Mouse (Mus musculus) forebrain, embryonic 15.5 days (tissue): ENCODE measurements around the gene Tpm1. TPM values are rescaled to one million over a fixed set of nuclear protein-coding genes. Genes with fewer than 3 reads are reported as not detected.

Experiments
- ATAC-seq: fragments of 200-750 bp; cut with Nextera tagmentation; replicated peaks from 2 replicates; pipeline ENCODE4 v1.8.0; 2017; ENCODE audit warnings: mild to moderate bottlenecking, moderate TSS enrichment, moderate library complexity
- H3K27ac ChIP-seq: fragments of 300-500 bp; sonication (generic); replicated peaks from 2 replicates; pipeline ENCODE4 v1.5.1; 2015; ENCODE audit warnings: mild to moderate bottlenecking, inconsistent platforms
- H3K27me3 ChIP-seq: fragments of 300-500 bp; sonication (generic); 2 replicates; pipeline ENCODE4 v1.6.1; 2015; ENCODE audit warnings: inconsistent platforms
- H3K36me3 ChIP-seq: fragments of 300-500 bp; sonication (generic); 2 replicates; pipeline ENCODE4 v1.6.1; 2015; ENCODE audit warnings: mild to moderate bottlenecking, inconsistent platforms
- H3K4me1 ChIP-seq: fragments of 300-500 bp; sonication (generic); 2 replicates; pipeline ENCODE4 v1.6.1; 2015; ENCODE audit warnings: inconsistent platforms
- H3K4me2 ChIP-seq: fragments of 300-500 bp; sonication (generic); replicated peaks from 2 replicates; pipeline ENCODE4 v1.6.1; 2015; ENCODE audit warnings: mild to moderate bottlenecking, inconsistent platforms
- H3K4me3 ChIP-seq: fragments of 300-500 bp; sonication (generic); 2 replicates; pipeline ENCODE4 v1.5.1; 2015; ENCODE audit warnings: mild to moderate bottlenecking, inconsistent platforms
- H3K9ac ChIP-seq: fragments of 300-500 bp; sonication (generic); replicated peaks from 2 replicates; pipeline ENCODE4 v1.6.1; 2015; ENCODE audit warnings: mild to moderate bottlenecking, inconsistent platforms
- H3K9me3 ChIP-seq: fragments of 300-500 bp; sonication (generic); 2 replicates; pipeline ENCODE4 v1.6.1; 2016; ENCODE audit warnings: inconsistent platforms
- WGBS: fragments of 180-500 bp; shearing (Covaris S2); methylation state at CpG from one replicate; pipeline ENCODE4 v1.1.7; 2015; ENCODE audit warnings: mixed read lengths; 5-methylcytosine and 5-hydroxymethylcytosine counted together
- polyA plus RNA-seq: library from polyadenylated mRNA; unstranded; fragments of >200 nt; fragmentation: Nextera tagmentation; extraction: Ambion mirVana; gene quantifications from 2 replicates; pipeline ENCODE4 v1.2.1, GENCODE M21; 2015

The Tpm1 gene
- polyA plus RNA-seq, 1 experiment from 2014 or later, result 118 TPM

GRCm38 (mm10) chr9:66991021-66991749, 58.0 kb downstream of the Tpm1 start:
- WGBS, result 56% methylated on average over 9 of the region's 9 CpGs

GRCm38 (mm10) chr9:66990046-66990445, 59.2 kb downstream of the Tpm1 start:
- H3K9ac ChIP-seq, result no peak overlapping the region
- no peaks in the 10 kb centered on the region for H3K36me3 ChIP-seq
- H3K9me3 ChIP-seq, result no peaks in the 10 kb centered on the region
- H3K4me3 ChIP-seq, result no peak overlapping the region
- 84% methylated on average over 5 of the region's 5 CpGs for WGBS
- no peak overlapping the region for H3K4me2 ChIP-seq
- H3K27me3 ChIP-seq, result no peaks in the 10 kb centered on the region
- no peak for ATAC-seq
- H3K4me1 ChIP-seq, result no peaks in the 10 kb centered on the region
- H3K27ac ChIP-seq, result no peak overlapping the region

More at GRCm38 (mm10) chr9:66991021-66991749, 58.0 kb downstream of the Tpm1 start:
- no peak for ATAC-seq
- no peaks in the 10 kb centered on the region for H3K9me3 ChIP-seq
- H3K4me1 ChIP-seq, result no peaks in the 10 kb centered on the region
- no peak overlapping the region for H3K9ac ChIP-seq
- no peak overlapping the region for H3K4me3 ChIP-seq
- H3K27me3 ChIP-seq, result no peaks in the 10 kb centered on the region
- no peaks in the 10 kb centered on the region for H3K36me3 ChIP-seq
- H3K4me2 ChIP-seq, result no peak overlapping the region
- H3K27ac ChIP-seq, result no peak overlapping the region

- H3K4me1 ChIP-seq, result no peaks in the 10 kb centered on the region
- no peak for ATAC-seq
- H3K9me3 ChIP-seq, result no peaks in the 10 kb centered on the region
- no peak overlapping the region for H3K27ac ChIP-seq
- no peak overlapping the region for H3K9ac ChIP-seq
- H3K36me3 ChIP-seq, result no peaks in the 10 kb centered on the region
- H3K4me3 ChIP-seq, result no peak overlapping the region
- WGBS, result 79% methylated on average over 6 of the region's 6 CpGs
- no peak overlapping the region for H3K4me2 ChIP-seq
- H3K27me3 ChIP-seq, result no peaks in the 10 kb centered on the region
These were observed 59.6 kb downstream of the Tpm1 start for GRCm38 (mm10) chr9:66989581-66989980.

- Histone ChIP-seq H3K9me3 (no peaks in the 10 kb centered on the region), H3K27ac (no peak overlapping the region), H3K4me1 (no peaks in the 10 kb centered on the region), H3K27me3 (no peaks in the 10 kb centered on the region), H3K9ac (no peak overlapping the region), H3K36me3 (no peaks in the 10 kb centered on the region), H3K4me2 (no peak overlapping the region), H3K4me3 (no peak overlapping the region)
- ATAC-seq, result no peak
- WGBS, result 52% methylated on average over 6 of the region's 6 CpGs
These were observed 60.3 kb downstream of the Tpm1 start for GRCm38 (mm10) chr9:66988888-66989414.

GRCm38 (mm10) chr9:66988198-66988887, 60.9 kb downstream of the Tpm1 start:
- H3K36me3 ChIP-seq, result no peaks in the 10 kb centered on the region
- no peaks in the 10 kb centered on the region for H3K9me3 ChIP-seq
- 57% methylated on average over 11 of the region's 11 CpGs for WGBS
- no peak overlapping the region for H3K9ac ChIP-seq
- H3K27ac ChIP-seq, result no peak overlapping the region
- no peak overlapping the region for H3K4me2 ChIP-seq
- H3K27me3 ChIP-seq, result no peaks in the 10 kb centered on the region
- H3K4me1 ChIP-seq, result no peaks in the 10 kb centered on the region
- no peak overlapping the region for H3K4me3 ChIP-seq
- ATAC-seq, result no peak

GRCm38 (mm10) chr9:66985377-66985776, 63.8 kb downstream of the Tpm1 start:
- H3K4me1 ChIP-seq, result no peaks in the 10 kb centered on the region
- H3K27ac ChIP-seq, result no peak overlapping the region
- no peaks in the 10 kb centered on the region for H3K9me3 ChIP-seq
- 81% methylated on average over 7 of the region's 7 CpGs for WGBS
- H3K4me2 ChIP-seq, result no peak overlapping the region
- no peak overlapping the region for H3K4me3 ChIP-seq
- no peak for ATAC-seq
- no peak overlapping the region for H3K9ac ChIP-seq
- H3K27me3 ChIP-seq, result no peaks in the 10 kb centered on the region
- no peaks in the 10 kb centered on the region for H3K36me3 ChIP-seq

- no peak overlapping the region for H3K27ac ChIP-seq
These were observed 67.1 kb downstream of the Tpm1 start for GRCm38 (mm10) chr9:66982085-66982484.

GRCm38 (mm10) chr9:66980458-66980857, 68.7 kb downstream of the Tpm1 start:
- Histone ChIP-seq H3K9ac (no peak overlapping the region), H3K4me1 (peaks cover 4% of the 10 kb centered on the region), H3K27me3 (no peaks in the 10 kb centered on the region), H3K27ac (no peak overlapping the region), H3K9me3 (no peaks in the 10 kb centered on the region), H3K36me3 (no peaks in the 10 kb centered on the region), H3K4me2 (no peak overlapping the region), H3K4me3 (no peak overlapping the region)
- ATAC-seq, result no peak; the same call in 1 of the 2 replicates
- WGBS, result 8% methylated on average over 5 of the region's 5 CpGs

More at GRCm38 (mm10) chr9:66982085-66982484, 67.1 kb downstream of the Tpm1 start:
- H3K9ac ChIP-seq, result no peak overlapping the region
- 77% methylated on average over 7 of the region's 7 CpGs for WGBS
- no peaks in the 10 kb centered on the region for H3K27me3 ChIP-seq
- H3K4me3 ChIP-seq, result no peak overlapping the region
- no peaks in the 10 kb centered on the region for H3K4me1 ChIP-seq
- H3K4me2 ChIP-seq, result no peak overlapping the region
- no peaks in the 10 kb centered on the region for H3K36me3 ChIP-seq
- H3K9me3 ChIP-seq, result no peaks in the 10 kb centered on the region
- no peak for ATAC-seq

- no peak overlapping the region for H3K27ac ChIP-seq
- H3K4me2 ChIP-seq, result no peak overlapping the region
- H3K9ac ChIP-seq, result no peak overlapping the region
- WGBS, result 88% methylated on average over 1 of the region's 1 CpGs
- no peak overlapping the region for H3K4me3 ChIP-seq
- no peaks in the 10 kb centered on the region for H3K36me3 ChIP-seq
- H3K27me3 ChIP-seq, result no peaks in the 10 kb centered on the region
- no peaks in the 10 kb centered on the region for H3K9me3 ChIP-seq
- peaks cover 9% of the 10 kb centered on the region for H3K4me1 ChIP-seq
- no peak for ATAC-seq
These were observed 70.7 kb downstream of the Tpm1 start for GRCm38 (mm10) chr9:66978468-66978867.

- 90% methylated on average over 1 of the region's 1 CpGs for WGBS
- H3K9ac ChIP-seq, result no peak overlapping the region
- no peaks in the 10 kb centered on the region for H3K36me3 ChIP-seq
- peaks cover 9% of the 10 kb centered on the region for H3K4me1 ChIP-seq
- H3K4me2 ChIP-seq, result no peak overlapping the region
- H3K27me3 ChIP-seq, result no peaks in the 10 kb centered on the region
- no peak overlapping the region for H3K27ac ChIP-seq
- ATAC-seq, result no peak
- no peak overlapping the region for H3K4me3 ChIP-seq
- no peaks in the 10 kb centered on the region for H3K9me3 ChIP-seq
These were observed 71.2 kb downstream of the Tpm1 start for GRCm38 (mm10) chr9:66977982-66978381.

- H3K4me3 ChIP-seq, result no peak overlapping the region
- H3K27ac ChIP-seq, result no peak overlapping the region
- H3K4me2 ChIP-seq, result no peak overlapping the region
- no peak overlapping the region for H3K9ac ChIP-seq
- no peak for ATAC-seq
- H3K4me1 ChIP-seq, result peaks cover 9% of the 10 kb centered on the region
- 80% methylated on average over 5 of the region's 5 CpGs for WGBS
- no peaks in the 10 kb centered on the region for H3K36me3 ChIP-seq
- H3K27me3 ChIP-seq, result no peaks in the 10 kb centered on the region
- H3K9me3 ChIP-seq, result no peaks in the 10 kb centered on the region
These were observed 72.1 kb downstream of the Tpm1 start for GRCm38 (mm10) chr9:66977121-66977520.

GRCm38 (mm10) chr9:66975239-66975645, 74.0 kb downstream of the Tpm1 start, which contains the start of gene Lactb:
Gene Lactb, minus strand, starts transcription at chr9:66975484.
- Histone ChIP-seq H3K9me3 (no peaks in the 10 kb centered on the region), H3K27ac (peak within 1 kb of the TSS; percentile 83), H3K27me3 (no peaks in the 10 kb centered on the region), H3K4me2 (peak within 1 kb of the TSS; percentile 66), H3K9ac (peak within 1 kb of the TSS; percentile 63), H3K36me3 (peaks cover 7% of the 10 kb centered on the region), H3K4me3 (peak within 1 kb of the TSS; percentile 63), H3K4me1 (peaks cover 9% of the 10 kb centered on the region)
- under 1% methylated on average over 32 of the region's 32 CpGs for WGBS
- ATAC-seq, result peak; percentile 99
